Mouse (Mus musculus) gonadal fat pad, adult 2 months (tissue): Measurements from ENCODE around the gene Dync1li2. TPM values are rescaled to one million over a fixed set of nuclear protein-coding genes. Genes with fewer than 3 reads are reported as not detected.

Source experiments
- DNase-seq: peaks from one replicate; pipeline ENCODE4 v3.0.0-alpha.2; 2012; ENCODE audit warnings: low read depth
- polyA plus RNA-seq: library from polyadenylated mRNA; depleted of rRNA; stranded (reverse); fragments of >200 nt; gene quantifications from 2 replicates; pipeline ENCODE4 v1.2.3, GENCODE M21; 2012; rRNA removed

Gene Dync1li2
- 26.2 and 29.2 TPM in 2 replicates for polyA plus RNA-seq

DNA sequence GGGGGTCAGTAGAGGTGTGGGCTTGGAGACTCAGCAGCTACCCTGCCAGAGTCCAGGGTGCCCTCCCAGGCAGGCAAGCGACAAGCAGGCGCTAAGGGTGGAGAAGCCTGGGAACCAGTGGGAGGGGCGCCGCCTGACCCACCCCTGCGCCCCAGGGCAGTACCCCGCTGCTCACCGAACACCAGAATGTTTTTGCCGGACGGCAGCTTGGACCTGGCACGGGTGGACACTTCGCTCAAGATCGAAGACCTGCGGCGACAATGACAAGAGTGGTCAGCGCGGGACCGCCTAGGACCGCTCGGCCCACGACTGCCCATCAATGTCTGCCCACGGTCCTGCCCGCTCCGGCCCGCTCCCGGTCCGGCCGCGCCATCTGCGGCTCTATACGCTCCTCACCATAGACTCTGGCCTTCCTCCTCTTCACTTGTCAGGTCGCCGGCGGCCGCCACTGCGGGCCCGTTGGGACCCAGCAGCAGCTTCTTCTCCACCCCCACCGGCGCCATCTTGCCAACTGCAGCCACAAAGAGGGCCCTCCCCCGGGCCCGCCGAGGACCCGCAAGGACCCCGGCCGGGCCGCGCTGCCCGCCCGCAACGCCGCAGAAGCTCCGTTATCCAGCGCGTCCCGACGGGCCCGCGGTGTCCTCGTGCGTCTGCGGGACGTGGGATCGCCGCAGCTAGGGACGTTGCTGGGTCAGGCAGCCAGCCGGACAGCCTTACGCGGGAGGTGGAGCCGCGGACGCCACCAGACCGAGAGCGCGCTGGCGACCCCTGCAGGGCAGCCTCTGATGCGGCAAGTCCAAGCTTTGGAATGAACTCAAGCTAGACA, at the start of gene Dync1li2:
TSS of gene Dync1li2 (minus strand) at position 749 of the 826 bp plus-strand sequence.
- no peak for DNase-seq

- no peak for DNase-seq
Measured at GRCm38 (mm10) chr8:104479091-104479490, 36.2 kb upstream of the Dync1li2 start.

DNA sequence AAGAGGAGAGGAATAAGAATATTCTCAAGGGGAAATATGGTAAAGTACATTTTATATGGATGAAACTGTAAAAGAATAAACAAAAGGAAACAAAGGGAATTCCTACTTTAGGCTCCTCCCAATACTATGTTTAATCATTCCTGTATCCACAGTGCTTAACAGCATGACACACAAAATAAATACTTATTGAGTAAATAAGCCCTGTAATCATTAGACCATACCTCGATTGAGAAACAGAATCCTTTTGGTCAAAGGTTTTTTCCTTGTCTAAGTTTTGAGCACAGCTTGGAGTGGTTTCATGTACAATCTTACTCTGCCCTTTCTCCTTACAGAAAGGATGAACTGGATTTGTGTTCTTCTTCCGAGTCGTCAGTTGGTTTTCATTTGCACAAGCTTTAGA, 29.6 kb upstream of the Dync1li2 start:
- no peak for DNase-seq

DNA sequence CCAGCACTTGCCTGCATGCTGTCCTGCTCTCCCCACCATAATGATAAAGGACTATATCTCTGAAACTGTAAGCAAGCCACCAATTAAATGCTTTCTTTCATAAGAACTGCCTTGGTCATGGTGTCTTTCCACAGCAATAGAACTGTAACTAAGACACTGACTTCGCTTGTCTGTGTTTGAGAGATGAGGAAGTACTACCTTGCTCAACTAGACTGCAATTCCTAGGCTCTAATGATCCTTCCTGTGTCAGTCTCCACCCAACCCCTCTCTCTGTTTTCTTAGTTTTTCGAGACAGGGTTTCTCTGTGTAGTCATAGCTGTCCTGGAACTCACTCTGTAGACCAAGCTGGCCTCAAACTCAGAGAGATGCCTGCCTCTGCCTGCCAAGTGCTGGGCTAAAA, 24.6 kb upstream of the Dync1li2 start:
- DNase-seq, result no peak

- no peak for DNase-seq
Measured at GRCm38 (mm10) chr8:104452177-104452576, 9.3 kb upstream of the Dync1li2 start.

GRCm38 (mm10) chr8:104448796-104449195, 5.9 kb upstream of the Dync1li2 start:
- DNase-seq, result no peak

- DNase-seq, result no peak
Measured at GRCm38 (mm10) chr8:104446016-104446415, 3.2 kb upstream of the Dync1li2 start.

GRCm38 (mm10) chr8:104445248-104445647, 2.4 kb upstream of the Dync1li2 start:
- no peak for DNase-seq

DNA sequence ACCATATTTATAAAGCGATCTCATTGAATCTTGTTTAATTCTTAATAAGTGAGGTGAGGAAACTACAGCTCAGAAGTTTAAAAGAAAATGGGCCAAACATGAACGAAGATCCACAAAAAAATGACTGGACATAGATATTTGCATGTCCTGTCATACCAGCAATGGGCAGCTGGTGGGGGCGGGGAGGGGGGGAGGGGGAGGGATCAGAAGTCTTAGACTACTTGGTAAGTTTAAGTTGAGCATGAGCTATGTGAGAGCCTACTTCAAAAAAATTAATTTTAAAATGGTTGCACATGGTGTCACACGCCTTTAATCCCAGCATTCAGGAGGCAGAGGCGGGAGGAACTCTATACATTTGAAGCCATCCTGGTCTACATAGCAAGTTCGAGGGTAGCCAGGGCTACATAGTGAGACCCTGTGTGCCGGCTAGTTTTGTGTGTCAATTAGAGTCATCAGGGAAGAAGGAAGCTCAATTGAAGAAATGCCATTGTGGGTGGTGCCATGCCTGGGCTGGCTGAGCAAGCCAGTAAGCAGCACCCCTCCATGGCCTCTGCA, 355 bp upstream of the Dync1li2 start:
- DNase-seq, result no peak

DNA sequence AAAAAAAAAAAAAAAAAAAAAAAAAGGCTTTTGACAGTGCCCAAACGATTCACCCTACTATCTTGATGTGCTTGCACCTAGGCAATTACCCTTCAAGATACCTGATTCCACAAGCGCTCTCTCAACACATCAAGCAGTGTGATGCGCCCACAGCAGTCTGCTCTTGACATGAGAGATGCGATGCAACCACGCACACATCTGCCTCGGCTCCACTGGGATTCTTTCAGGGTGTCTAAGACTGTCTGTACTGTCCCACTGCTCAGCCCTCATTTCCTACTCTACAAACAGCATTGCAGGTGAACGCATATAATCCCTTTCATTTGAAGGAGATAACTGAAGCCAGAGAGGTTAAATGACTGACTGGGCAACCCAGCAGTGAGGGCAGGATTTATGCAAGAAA, 1.2 kb downstream of the Dync1li2 start:
- DNase-seq, result no peak

- DNase-seq, result no peak
Measured at GRCm38 (mm10) chr8:104439461-104439860, 3.4 kb downstream of the Dync1li2 start.

GRCm38 (mm10) chr8:104437494-104438135, 5.2 kb downstream of the Dync1li2 start:
- no peak for DNase-seq

DNA sequence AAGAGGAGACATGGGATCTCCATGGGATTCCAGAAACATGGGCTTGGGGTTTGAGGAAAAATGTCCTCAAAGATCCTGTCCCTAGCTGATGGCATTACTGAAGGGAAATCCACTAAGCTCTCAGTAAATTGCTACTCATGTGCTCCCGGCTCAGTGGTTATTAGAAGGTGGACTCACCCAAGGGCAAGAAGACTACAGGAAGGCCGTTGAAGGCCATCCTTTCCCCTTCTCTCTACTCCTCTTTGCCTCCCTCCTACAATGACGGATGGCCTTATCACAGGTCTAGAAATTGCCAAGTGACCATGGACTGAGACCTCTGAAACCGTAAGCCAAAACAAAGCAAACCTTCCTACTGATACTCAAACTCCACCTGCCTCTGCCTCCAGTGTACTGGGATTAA, 6.3 kb downstream of the Dync1li2 start:
- no peak for DNase-seq

DNA sequence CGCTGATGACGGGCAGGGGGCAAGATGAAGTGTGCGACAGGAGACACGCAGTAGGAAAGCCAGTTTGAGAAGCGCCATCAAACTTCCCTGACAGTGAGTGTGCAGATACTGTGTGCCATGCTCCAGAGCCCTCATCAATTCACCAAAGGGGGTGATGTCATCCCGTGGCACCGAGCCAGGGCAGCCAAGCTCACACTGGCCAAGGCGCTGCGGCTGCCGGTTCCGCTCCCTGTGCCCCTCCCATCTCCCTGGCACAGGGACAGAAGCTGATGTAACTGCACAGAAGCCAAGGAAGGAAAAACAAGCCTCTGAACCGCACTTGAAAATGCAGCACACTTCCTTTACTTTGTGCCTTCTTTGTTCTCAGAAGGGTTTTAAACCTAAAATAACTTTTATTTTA, 6.8 kb downstream of the Dync1li2 start:
- DNase-seq, result no peak

GRCm38 (mm10) chr8:104434826-104435354, 8.0 kb downstream of the Dync1li2 start:
- DNase-seq, result no peak

- no peak for DNase-seq
Measured at GRCm38 (mm10) chr8:104434275-104434674, 8.6 kb downstream of the Dync1li2 start.

DNA sequence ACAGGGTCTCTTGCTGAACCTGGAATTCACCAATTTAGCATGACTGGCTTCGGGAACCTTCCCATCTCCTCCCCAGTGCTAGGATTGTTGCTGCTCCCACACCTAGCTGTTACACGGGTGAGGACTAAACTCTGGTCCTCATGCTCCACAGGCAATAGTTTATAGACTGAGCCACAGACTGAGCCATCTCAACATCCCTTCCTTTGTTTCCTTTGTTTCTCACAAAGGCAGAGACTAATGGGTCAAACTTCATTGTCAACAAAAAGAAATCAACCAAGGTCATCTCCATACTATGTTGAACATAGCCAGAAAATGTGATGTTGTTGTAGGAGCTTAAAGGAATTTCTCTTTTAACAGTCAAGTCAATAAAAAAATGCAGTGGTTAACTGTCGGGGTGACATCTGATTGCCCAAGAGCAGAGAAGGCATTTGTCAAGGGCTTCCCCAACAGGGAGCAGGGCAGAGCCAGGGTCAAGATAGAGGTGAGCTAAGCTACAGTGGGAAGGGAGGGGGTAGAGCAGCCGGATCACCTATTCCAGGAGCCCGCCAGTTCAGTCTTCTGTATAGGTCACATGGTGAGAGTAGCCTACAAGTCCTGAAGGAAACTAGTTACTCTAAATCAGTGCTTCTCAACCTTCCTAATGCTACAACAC, 9.5 kb downstream of the Dync1li2 start:
- no peak for DNase-seq

DNA sequence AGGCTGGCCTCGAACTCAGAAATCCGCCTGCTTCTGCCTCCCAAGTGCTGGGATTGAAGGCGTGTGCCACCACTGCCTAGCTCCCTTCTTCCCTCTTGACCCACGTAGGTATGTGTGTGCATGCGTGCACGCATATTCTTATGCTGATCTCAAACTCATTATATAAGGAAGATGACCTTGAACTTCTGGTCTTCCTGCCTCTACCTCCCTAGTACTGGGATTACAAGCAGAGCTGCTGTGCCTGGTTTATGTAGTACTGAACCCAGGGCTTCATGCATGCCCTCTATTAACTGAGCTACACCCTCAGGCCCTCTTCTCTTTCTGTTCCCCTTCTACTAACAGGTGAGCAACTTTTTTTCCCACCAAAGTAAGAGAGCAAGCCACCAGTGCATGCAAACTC, 10.2 kb downstream of the Dync1li2 start:
- DNase-seq, result no peak

DNA sequence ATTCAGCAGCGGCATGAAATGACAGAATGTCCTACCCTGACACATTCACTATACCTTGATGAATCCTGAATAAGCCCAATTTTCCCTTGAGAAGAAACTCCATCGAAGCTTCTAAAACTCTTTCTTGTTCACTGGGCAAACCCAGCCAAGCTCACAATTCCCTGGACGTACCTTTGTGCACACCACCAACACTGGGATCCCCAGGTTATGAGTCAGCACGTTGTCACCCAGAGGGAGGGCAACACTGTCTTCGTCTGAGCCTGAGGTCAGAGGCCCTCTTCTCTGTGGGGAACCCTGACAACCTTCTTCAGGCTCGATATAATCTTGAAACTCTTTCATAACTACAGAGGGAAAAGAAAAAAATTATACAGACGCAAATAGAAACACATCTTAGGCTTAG, 12.6 kb downstream of the Dync1li2 start:
- no peak for DNase-seq

- DNase-seq, result no peak
Measured at GRCm38 (mm10) chr8:104427703-104428102, 15.1 kb downstream of the Dync1li2 start.

DNA sequence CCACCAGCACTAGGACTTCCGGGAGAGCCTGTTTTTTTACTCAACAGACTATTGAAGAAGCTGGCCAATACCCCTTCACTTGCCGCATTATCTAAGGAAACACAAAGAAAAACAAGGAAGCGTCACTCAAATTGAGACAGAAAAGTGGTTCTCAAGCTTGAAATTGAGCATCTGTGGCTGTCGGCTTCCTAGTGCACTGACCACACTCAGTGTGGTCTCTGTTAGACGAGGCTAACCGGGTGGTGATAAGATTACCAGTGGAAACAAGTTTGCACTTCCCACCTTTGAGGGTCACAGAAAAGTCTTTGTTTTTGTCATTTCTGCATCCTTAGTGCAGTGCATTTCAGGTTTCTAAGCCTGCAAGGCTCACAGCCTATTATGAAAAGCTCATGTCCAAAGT, 20.5 kb downstream of the Dync1li2 start:
- DNase-seq, result no peak

- no peak for DNase-seq
Measured at GRCm38 (mm10) chr8:104416022-104416421, 26.8 kb downstream of the Dync1li2 start.
